Mouse (Mus musculus) heart, adult 2 months (tissue): Measurements from ENCODE around the gene Phc1.

Experiments used
- CTCF ChIP-seq: fragments of 200-600 bp; IDR thresholded peaks from 2 replicates; pipeline ENCODE4 v1.8.1; 2022; ENCODE audit warnings: antibody characterized with exemption, mild to moderate bottlenecking, moderate library complexity
- EP300 ChIP-seq: fragments of 200-500 bp; IDR thresholded peaks from 2 replicates; pipeline ENCODE4 v1.6.1; 2011; ENCODE audit warnings: low read depth, low read length, control low read depth; ENCODE audit not compliant: insufficient read depth
- POLR2A ChIP-seq: fragments of 200-500 bp; IDR thresholded peaks from 2 replicates; pipeline ENCODE4 v1.6.1; 2011; ENCODE audit warnings: mild to moderate bottlenecking, low read depth, low read length, control low read depth; ENCODE audit not compliant: insufficient read depth

- no peak for TF ChIP-seq CTCF
- no peak for TF ChIP-seq POLR2A
- TF ChIP-seq EP300: no peak
These were observed 70.2 kb downstream of the Phc1 start for GRCm38 (mm10) chr6:122270152-122270551.
